Mouse (Mus musculus) liver, adult 2 months (tissue): ENCODE results near the gene Npm1. TPM values are rescaled to one million over a fixed set of nuclear protein-coding genes. Genes with fewer than 3 reads are reported as not detected.

Experiments used
- DNase-seq: peaks from one replicate; pipeline ENCODE4 v3.0.0-alpha.2; 2011; ENCODE audit warnings: low read depth, low spot score; ENCODE audit errors: extremely low read depth
- H3K27ac ChIP-seq: fragments of 200-500 bp; replicated peaks from 2 replicates; pipeline ENCODE4 v1.5.1; 2012; ENCODE audit warnings: low read depth, mild to moderate bottlenecking, control low read depth, inconsistent platforms, low read length; ENCODE audit not compliant: insufficient read depth
- H3K27me3 ChIP-seq: fragments of 200-500 bp; 2 replicates; pipeline ENCODE4 v1.6.1; 2012; ENCODE audit warnings: mild to moderate bottlenecking, moderate library complexity, low read length, inconsistent platforms; ENCODE audit not compliant: control insufficient read depth, insufficient read depth
- H3K36me3 ChIP-seq: fragments of 200-500 bp; 2 replicates; pipeline ENCODE4 v1.6.1; 2012; ENCODE audit warnings: low read length, inconsistent platforms; ENCODE audit not compliant: control insufficient read depth, insufficient read depth
- H3K4me1 ChIP-seq: fragments of 200-500 bp; 2 replicates; pipeline ENCODE4 v1.6.1; 2011; ENCODE audit warnings: low read length; ENCODE audit not compliant: control insufficient read depth, insufficient read depth
- H3K4me3 ChIP-seq: fragments of 200-500 bp; 2 replicates; pipeline ENCODE4 v1.5.1; 2011; ENCODE audit warnings: low read depth, mild to moderate bottlenecking, control low read depth, low read length, moderate library complexity; ENCODE audit not compliant: insufficient read depth
- H3K79me2 ChIP-seq: fragments of 200-500 bp; 2 replicates; pipeline ENCODE4 v1.6.1; 2012; ENCODE audit warnings: inconsistent platforms, mild to moderate bottlenecking, low read length, moderate library complexity; ENCODE audit not compliant: control insufficient read depth, insufficient read depth
- H3K9ac ChIP-seq: fragments of 200-500 bp; 2 replicates; pipeline ENCODE4 v1.6.1; 2012; ENCODE audit warnings: low read depth, mild to moderate bottlenecking, control low read depth, inconsistent platforms, low read length
- CTCF ChIP-seq: fragments of 200-500 bp; IDR thresholded peaks from 2 replicates; pipeline ENCODE4 v1.5.1; 2011; ENCODE audit warnings: low read depth, low read length, control low read depth
- POLR2A ChIP-seq: fragments of 200-500 bp; IDR thresholded peaks from 2 replicates; pipeline ENCODE4 v1.6.1; 2011; ENCODE audit warnings: low read length, control low read depth; ENCODE audit not compliant: insufficient read depth; ENCODE audit errors: extremely low read depth
- WGBS: fragments of 180-500 bp; shearing (Covaris S2); methylation state at CpG from one replicate; pipeline ENCODE4 v1.1.7; 2018; 5-methylcytosine and 5-hydroxymethylcytosine counted together
- polyA plus RNA-seq: library from polyadenylated mRNA; depleted of rRNA; stranded (reverse); fragments of >200 nt; gene quantifications from 2 replicates; pipeline ENCODE4 v1.2.3, GENCODE M21; 2012; rRNA removed
- total RNA-seq: library from RNA; depleted of rRNA; stranded (reverse); fragments of >200 nt; gene quantifications from 2 replicates; pipeline ENCODE4 v1.2.3, GENCODE M21; 2014; rRNA removed

Npm1 gene
- total RNA-seq (160 and 197 TPM in 2 replicates), polyA plus RNA-seq (22.0 and 25.4 TPM in 2 replicates)

DNA sequence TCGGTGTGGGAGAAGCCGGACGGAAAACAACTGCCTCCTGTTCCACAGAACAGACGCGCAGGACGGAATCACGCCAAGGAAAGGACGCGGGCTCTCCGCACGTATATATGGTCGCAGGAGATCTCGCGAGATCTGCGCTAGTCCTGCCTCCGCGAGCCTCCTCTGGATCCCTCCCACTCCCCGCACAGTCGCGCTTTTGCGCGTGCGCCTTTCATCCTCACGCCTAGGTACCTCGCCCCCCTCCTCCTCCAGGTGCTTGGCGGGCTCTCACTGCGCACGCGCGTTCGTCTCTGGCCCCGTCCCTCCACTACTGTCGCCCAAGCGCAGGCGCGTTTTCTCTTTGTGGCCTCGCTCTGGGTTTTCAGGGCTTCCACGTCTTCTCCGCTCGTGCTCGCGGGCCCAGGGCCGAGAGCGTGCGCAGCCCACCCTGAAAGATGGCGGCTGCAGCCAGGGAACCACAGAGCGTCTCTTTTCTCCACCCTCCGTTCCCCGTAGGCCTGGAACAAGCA, at the start of gene Npm1:
TSS of gene Npm1 (minus strand) at position 209 of the 509 bp plus-strand sequence.
- H3K36me3 ChIP-seq = peaks cover 16% of the 10 kb centered on the region
- no peaks in the 10 kb centered on the region for H3K27me3 ChIP-seq
- H3K79me2 ChIP-seq = peaks cover 6% of the 10 kb centered on the region; the same call in 1 of the 2 replicates
- peak within 1 kb of the TSS; percentile 67 for H3K4me3 ChIP-seq
- DNase-seq = peak; percentile 93
- WGBS = 2% methylated on average over 49 of the region's 49 CpGs
- TF ChIP-seq POLR2A = peak; percentile 96
- TF ChIP-seq CTCF = no peak
- peak within 1 kb of the TSS; percentile 72 for H3K9ac ChIP-seq
- H3K27ac ChIP-seq = peak within 1 kb of the TSS; percentile 65
- H3K4me1 ChIP-seq = peaks cover 6% of the 10 kb centered on the region; the same call in 1 of the 2 replicates

DNA sequence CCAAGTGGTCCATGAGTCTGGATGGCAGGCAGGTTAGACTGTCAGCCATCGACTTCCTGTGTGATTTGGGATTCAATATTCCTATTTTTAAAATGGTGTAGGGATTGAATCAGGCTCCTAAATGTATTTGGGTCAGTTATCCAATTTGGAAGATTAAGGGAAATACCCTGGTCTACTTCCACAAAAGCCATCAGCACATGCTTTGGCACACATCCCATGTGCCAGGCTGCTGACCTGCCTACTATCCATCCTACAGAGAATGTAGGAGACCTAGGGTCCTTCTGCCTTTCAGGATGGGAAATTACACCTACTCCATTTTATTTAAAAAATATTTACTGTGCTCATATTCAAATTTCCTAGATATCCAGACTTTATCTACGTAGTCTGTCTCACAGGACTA, 44.4 kb upstream of the Npm1 start:
- no peak overlapping the region for H3K9ac ChIP-seq
- H3K27me3 ChIP-seq = peaks cover 23% of the 10 kb centered on the region
- no peak overlapping the region for H3K27ac ChIP-seq
- WGBS = 83% methylated on average over 2 of the region's 2 CpGs
- no peak for TF ChIP-seq POLR2A
- TF ChIP-seq CTCF = no peak
- no peaks in the 10 kb centered on the region for H3K4me1 ChIP-seq
- no peaks in the 10 kb centered on the region for H3K36me3 ChIP-seq
- no peaks in the 10 kb centered on the region for H3K79me2 ChIP-seq
- no peak overlapping the region for H3K4me3 ChIP-seq
- DNase-seq = no peak

DNA sequence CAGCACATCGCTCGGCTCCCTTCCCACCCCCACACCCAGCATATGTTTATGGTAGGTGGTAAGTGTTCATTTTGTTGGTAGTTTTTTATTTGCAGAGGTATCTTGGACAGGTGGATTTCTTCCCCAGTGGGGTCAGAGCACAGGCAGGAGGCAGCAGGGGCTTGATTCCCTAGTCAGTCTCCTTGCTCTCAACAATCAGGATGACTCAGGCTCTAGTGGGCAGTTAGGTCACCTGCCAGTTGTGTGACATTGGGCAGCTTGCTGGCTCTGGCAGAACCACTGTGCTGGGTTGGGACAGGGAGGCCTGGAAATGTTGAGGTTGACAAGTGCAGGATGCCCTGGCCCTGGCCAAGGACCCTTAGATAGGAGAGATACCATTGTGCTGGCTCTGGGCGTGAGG, 42.0 kb upstream of the Npm1 start:
- H3K9ac ChIP-seq = no peak overlapping the region
- 16% methylated on average over 3 of the region's 3 CpGs for WGBS
- no peak overlapping the region for H3K4me3 ChIP-seq
- H3K79me2 ChIP-seq = no peaks in the 10 kb centered on the region
- peaks cover 40% of the 10 kb centered on the region for H3K27me3 ChIP-seq
- no peak overlapping the region for H3K27ac ChIP-seq
- H3K36me3 ChIP-seq = no peaks in the 10 kb centered on the region
- no peak for DNase-seq
- TF ChIP-seq CTCF (no peak), POLR2A (no peak)
- H3K4me1 ChIP-seq = peaks cover 2% of the 10 kb centered on the region; the same call in 1 of the 2 replicates

DNA sequence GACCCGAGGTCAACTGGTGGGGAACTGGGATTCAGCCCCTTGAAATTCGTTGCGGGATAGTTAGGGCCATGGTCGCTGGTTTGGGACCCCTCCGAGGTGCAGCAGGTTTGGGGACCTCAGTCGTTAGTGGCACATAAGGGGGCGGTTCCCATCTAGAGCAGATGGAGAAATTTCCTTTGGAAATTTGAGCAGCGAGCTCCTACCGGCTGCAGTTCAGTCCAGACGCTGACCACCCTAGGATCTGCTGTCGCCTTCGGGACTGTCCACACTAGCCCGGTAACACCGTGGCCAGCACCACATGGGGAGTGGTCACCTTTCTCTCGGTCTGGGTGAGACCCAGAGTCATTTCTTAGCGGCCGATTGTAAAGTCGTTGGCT, 41.3 kb upstream of the Npm1 start:
- Histone ChIP-seq H3K9ac (no peak overlapping the region), H3K79me2 (no peaks in the 10 kb centered on the region), H3K27me3 (peaks cover 42% of the 10 kb centered on the region), H3K4me1 (peaks cover 2% of the 10 kb centered on the region; the same call in 1 of the 2 replicates), H3K4me3 (no peak overlapping the region), H3K36me3 (no peaks in the 10 kb centered on the region), H3K27ac (no peak overlapping the region)
- TF ChIP-seq POLR2A (no peak), CTCF (no peak)
- WGBS = 4% methylated on average over 18 of the region's 18 CpGs
- no peak for DNase-seq

DNA sequence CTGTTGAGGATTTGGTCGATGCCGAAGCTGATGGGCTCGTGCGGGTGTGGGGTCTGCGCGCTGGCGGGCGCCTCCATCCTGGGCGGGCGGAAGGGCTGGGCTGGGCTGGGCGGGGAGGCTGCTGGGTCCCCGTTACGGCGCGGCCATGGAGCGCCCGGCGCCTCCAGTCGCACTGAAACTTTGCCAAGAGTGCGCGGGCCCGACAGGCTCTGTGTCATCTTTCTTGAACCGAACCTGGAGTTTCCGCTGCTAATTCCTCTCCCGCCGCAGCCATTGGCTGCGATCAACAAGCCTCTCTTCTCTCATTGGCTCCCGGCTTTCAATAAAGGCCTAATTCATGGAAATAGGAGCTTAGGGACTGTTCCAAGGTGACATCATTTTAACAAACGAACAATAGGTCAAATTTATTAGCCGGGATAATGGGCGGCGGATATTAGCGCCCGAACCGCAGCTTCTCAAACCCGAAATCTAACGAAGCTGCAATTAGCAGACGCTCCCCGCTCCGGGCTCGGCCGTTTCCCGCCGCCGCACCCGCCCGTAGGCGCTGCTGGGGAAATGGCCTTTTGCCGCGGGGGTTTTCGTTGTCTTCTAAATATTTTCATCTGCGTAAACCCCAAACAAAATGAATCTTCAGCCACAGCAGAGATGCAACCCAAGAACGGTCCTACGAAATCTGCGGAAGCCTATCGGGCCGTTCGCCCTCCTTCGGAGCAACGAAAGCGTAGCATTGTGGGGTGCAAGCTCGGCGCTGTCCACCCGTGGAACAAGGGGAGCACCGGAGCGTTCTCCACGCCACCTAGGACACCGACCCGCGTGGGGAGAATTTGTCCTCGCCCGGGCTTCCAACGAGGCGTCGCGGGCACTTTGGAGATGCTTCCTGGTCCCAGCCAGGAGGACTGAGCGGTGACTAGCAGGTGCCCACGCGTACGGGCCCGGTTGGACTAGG, 40.6 kb upstream of the Npm1 start, which contains the start of gene Tlx3:
TSS of gene Tlx3 (minus strand) at position 207 of the 946 bp plus-strand sequence.
- H3K27me3 ChIP-seq = peaks cover 46% of the 10 kb centered on the region
- H3K79me2 ChIP-seq = no peaks in the 10 kb centered on the region
- H3K4me3 ChIP-seq = no peak within 1 kb of the TSS
- DNase-seq = no peak
- no peak within 1 kb of the TSS for H3K9ac ChIP-seq
- H3K36me3 ChIP-seq = no peaks in the 10 kb centered on the region
- WGBS = 3% methylated on average over 81 of the region's 81 CpGs
- H3K27ac ChIP-seq = no peak within 1 kb of the TSS
- peaks cover 2% of the 10 kb centered on the region; the same call in 1 of the 2 replicates for H3K4me1 ChIP-seq
- no peak for TF ChIP-seq CTCF
- no peak for TF ChIP-seq POLR2A
